Mouse (Mus musculus) hindbrain, embryonic 15.5 days (tissue): ENCODE results near the gene Tspan1. TPM values are rescaled to one million over a fixed set of nuclear protein-coding genes. Genes with fewer than 3 reads are reported as not detected.

ENCODE experiments used
- ATAC-seq: fragments of 200-750 bp; cut with Nextera tagmentation; 2 replicates; pipeline ENCODE4 v1.8.0; 2017; ENCODE audit warnings: low read depth, moderate number of reproducible peaks, moderate TSS enrichment; ENCODE audit not compliant: low FRiP score
- H3K27ac ChIP-seq: fragments of 300-500 bp; sonication (generic); replicated peaks from 2 replicates; pipeline ENCODE4 v1.5.1; 2015; ENCODE audit warnings: mild to moderate bottlenecking, inconsistent platforms
- H3K27me3 ChIP-seq: fragments of 300-500 bp; sonication (generic); 2 replicates; pipeline ENCODE4 v1.6.1; 2015; ENCODE audit warnings: control low read depth, inconsistent platforms
- H3K36me3 ChIP-seq: fragments of 300-500 bp; sonication (generic); 2 replicates; pipeline ENCODE4 v1.6.1; 2015; ENCODE audit warnings: control low read depth, inconsistent platforms
- H3K4me1 ChIP-seq: fragments of 300-500 bp; sonication (generic); replicated peaks from 2 replicates; pipeline ENCODE4 v1.6.1; 2015; ENCODE audit warnings: control low read depth, inconsistent platforms
- H3K4me2 ChIP-seq: fragments of 300-500 bp; sonication (generic); 2 replicates; pipeline ENCODE4 v1.6.1; 2015; ENCODE audit warnings: moderate library complexity, mild to moderate bottlenecking, inconsistent platforms
- H3K4me3 ChIP-seq: fragments of 300-500 bp; sonication (generic); 2 replicates; pipeline ENCODE4 v1.5.1; 2015; ENCODE audit warnings: mild to moderate bottlenecking, inconsistent platforms
- H3K9ac ChIP-seq: fragments of 300-500 bp; sonication (generic); 2 replicates; pipeline ENCODE4 v1.6.1; 2015; ENCODE audit warnings: inconsistent platforms
- H3K9me3 ChIP-seq: fragments of 300-500 bp; sonication (generic); 2 replicates; pipeline ENCODE4 v1.6.1; 2016; ENCODE audit warnings: control low read depth, inconsistent platforms
- WGBS: fragments of 180-500 bp; shearing (Covaris S2); methylation state at CpG from one replicate; pipeline ENCODE4 v1.1.7; 2015; 5-methylcytosine and 5-hydroxymethylcytosine counted together
- polyA plus RNA-seq: library from polyadenylated mRNA; unstranded; fragments of >200 nt; fragmentation: Nextera tagmentation; extraction: Ambion mirVana; gene quantifications from 2 replicates; pipeline ENCODE4 v1.2.1, GENCODE M21; 2015

The Tspan1 gene
- polyA plus RNA-seq, 1 experiment from 2014 or later = 0.21 TPM

- H3K36me3 ChIP-seq = no peaks in the 10 kb centered on the region
- no peak overlapping the region for H3K9ac ChIP-seq
- H3K4me3 ChIP-seq = no peak overlapping the region
- H3K27ac ChIP-seq = peak overlapping the region; percentile 66
- WGBS = 27% methylated on average over 5 of the region's 5 CpGs
- peaks cover 15% of the 10 kb centered on the region for H3K4me1 ChIP-seq
- H3K9me3 ChIP-seq = no peaks in the 10 kb centered on the region
- H3K27me3 ChIP-seq = no peaks in the 10 kb centered on the region
- H3K4me2 ChIP-seq = peak overlapping the region; percentile 41
- ATAC-seq = peak; percentile 27; the same call in 1 of the 2 replicates
These were observed 9.7 kb upstream of the Tspan1 start for GRCm38 (mm10) chr4:116177140-116177539.

GRCm38 (mm10) chr4:116176543-116176988 is 9.2 kb upstream of the Tspan1 start:
- Histone ChIP-seq H3K9me3 (no peaks in the 10 kb centered on the region), H3K9ac (no peak overlapping the region), H3K4me1 (peaks cover 15% of the 10 kb centered on the region), H3K27ac (peak overlapping the region; percentile 66), H3K4me3 (no peak overlapping the region; the same call in 1 of the 2 replicates), H3K36me3 (no peaks in the 10 kb centered on the region), H3K4me2 (peak overlapping the region; percentile 41), H3K27me3 (no peaks in the 10 kb centered on the region)
- WGBS = 23% methylated on average over 10 of the region's 10 CpGs
- peak; percentile 87 for ATAC-seq

GRCm38 (mm10) chr4:116175711-116176542 is 8.5 kb upstream of the Tspan1 start:
- peak overlapping the region; percentile 66 for H3K27ac ChIP-seq
- H3K4me2 ChIP-seq = peak overlapping the region; percentile 41
- no peaks in the 10 kb centered on the region for H3K27me3 ChIP-seq
- whole genome bisulfite sequencing = 71% methylated on average over 7 of the region's 7 CpGs
- ATAC-seq = peak; percentile 52
- peaks cover 15% of the 10 kb centered on the region for H3K4me1 ChIP-seq
- no peaks in the 10 kb centered on the region for H3K36me3 ChIP-seq
- H3K9me3 ChIP-seq = no peaks in the 10 kb centered on the region
- H3K9ac ChIP-seq = no peak overlapping the region
- H3K4me3 ChIP-seq = no peak overlapping the region

- Histone ChIP-seq H3K27me3 (no peaks in the 10 kb centered on the region), H3K4me1 (peaks cover 15% of the 10 kb centered on the region), H3K36me3 (no peaks in the 10 kb centered on the region), H3K27ac (no peak overlapping the region), H3K9ac (no peak overlapping the region), H3K4me2 (no peak overlapping the region), H3K4me3 (no peak overlapping the region), H3K9me3 (no peaks in the 10 kb centered on the region)
- no peak for ATAC-seq
These were observed 7.7 kb upstream of the Tspan1 start for GRCm38 (mm10) chr4:116175136-116175535.

GRCm38 (mm10) chr4:116174466-116175116 is 7.2 kb upstream of the Tspan1 start:
- Histone ChIP-seq H3K9me3 (no peaks in the 10 kb centered on the region), H3K4me1 (peaks cover 15% of the 10 kb centered on the region), H3K27me3 (no peaks in the 10 kb centered on the region), H3K27ac (no peak overlapping the region), H3K9ac (no peak overlapping the region), H3K4me2 (no peak overlapping the region), H3K4me3 (no peak overlapping the region), H3K36me3 (no peaks in the 10 kb centered on the region)
- 42% methylated on average over 6 of the region's 6 CpGs for WGBS
- no peak for ATAC-seq

- H3K36me3 ChIP-seq = no peaks in the 10 kb centered on the region
- no peaks in the 10 kb centered on the region for H3K9me3 ChIP-seq
- WGBS = 86% methylated on average over 4 of the region's 4 CpGs
- no peaks in the 10 kb centered on the region for H3K27me3 ChIP-seq
- no peak overlapping the region for H3K9ac ChIP-seq
- H3K4me2 ChIP-seq = no peak overlapping the region
- H3K4me3 ChIP-seq = no peak overlapping the region
- H3K4me1 ChIP-seq = peaks cover 15% of the 10 kb centered on the region
- no peak for ATAC-seq
- H3K27ac ChIP-seq = no peak overlapping the region
These were observed 6.4 kb upstream of the Tspan1 start for GRCm38 (mm10) chr4:116173752-116174151.

- 78% methylated on average over 6 of the region's 6 CpGs for WGBS
These were observed 5.7 kb upstream of the Tspan1 start, which contains the start of the genes 1700042G07Rik and Gm49337 for GRCm38 (mm10) chr4:116173072-116173471. 1700042G07Rik (plus strand) TSS chr4:116173372. Gm49337 (plus strand) TSS chr4:116173384.

GRCm38 (mm10) chr4:116169353-116169672 is 1.9 kb upstream of the Tspan1 start:
- 77% methylated on average over 3 of the region's 3 CpGs for WGBS
- no peaks in the 10 kb centered on the region for H3K36me3 ChIP-seq
- no peak; the same call in 1 of the 2 replicates for ATAC-seq

More at GRCm38 (mm10) chr4:116173072-116173471, 5.7 kb upstream of the Tspan1 start, which contains the start of the genes 1700042G07Rik and Gm49337:
- Histone ChIP-seq H3K9ac (no peak within 1 kb of the TSS), H3K27ac (no peak within 1 kb of the TSS), H3K36me3 (no peaks in the 10 kb centered on the region), H3K4me1 (peaks cover 15% of the 10 kb centered on the region), H3K9me3 (no peaks in the 10 kb centered on the region), H3K4me3 (no peak within 1 kb of the TSS), H3K4me2 (no peak within 1 kb of the TSS), H3K27me3 (no peaks in the 10 kb centered on the region)
- no peak for ATAC-seq

GRCm38 (mm10) chr4:116168617-116169352 is 1.4 kb upstream of the Tspan1 start:
- Histone ChIP-seq H3K9ac (no peak overlapping the region), H3K36me3 (no peaks in the 10 kb centered on the region), H3K4me1 (no peaks in the 10 kb centered on the region), H3K4me3 (no peak overlapping the region), H3K9me3 (no peaks in the 10 kb centered on the region), H3K27me3 (no peaks in the 10 kb centered on the region), H3K4me2 (no peak overlapping the region), H3K27ac (no peak overlapping the region)
- ATAC-seq = peak; percentile 51; the same call in 1 of the 2 replicates
- 84% methylated on average over 7 of the region's 8 CpGs for WGBS

More at GRCm38 (mm10) chr4:116169353-116169672, 1.9 kb upstream of the Tspan1 start:
- no peak overlapping the region for H3K4me3 ChIP-seq
- no peak overlapping the region for H3K9ac ChIP-seq
- no peaks in the 10 kb centered on the region for H3K4me1 ChIP-seq
- H3K27me3 ChIP-seq = no peaks in the 10 kb centered on the region
- H3K4me2 ChIP-seq = no peak overlapping the region
- H3K9me3 ChIP-seq = no peaks in the 10 kb centered on the region
- no peak overlapping the region for H3K27ac ChIP-seq

GRCm38 (mm10) chr4:116165708-116166407 is 1.5 kb downstream of the Tspan1 start:
- Histone ChIP-seq H3K9ac (no peak overlapping the region), H3K4me1 (no peaks in the 10 kb centered on the region), H3K27ac (no peak overlapping the region), H3K4me2 (no peak overlapping the region), H3K4me3 (no peak overlapping the region), H3K9me3 (no peaks in the 10 kb centered on the region), H3K36me3 (no peaks in the 10 kb centered on the region), H3K27me3 (no peaks in the 10 kb centered on the region)
- 75% methylated on average over 8 of the region's 8 CpGs for WGBS
- ATAC-seq = no peak

- no peaks in the 10 kb centered on the region for H3K4me1 ChIP-seq
- no peak overlapping the region for H3K4me2 ChIP-seq
- H3K4me3 ChIP-seq = no peak overlapping the region
- WGBS = 84% methylated on average over 2 of the region's 2 CpGs
- no peaks in the 10 kb centered on the region for H3K27me3 ChIP-seq
- H3K36me3 ChIP-seq = no peaks in the 10 kb centered on the region
- H3K9ac ChIP-seq = no peak overlapping the region
- no peak for ATAC-seq
- H3K9me3 ChIP-seq = no peaks in the 10 kb centered on the region
- H3K27ac ChIP-seq = no peak overlapping the region
These were observed 2.4 kb downstream of the Tspan1 start for GRCm38 (mm10) chr4:116164759-116165554.
